Mouse (Mus musculus): Measurements from ENCODE around the gene Maml3. TPM values are rescaled to one million over a fixed set of nuclear protein-coding genes. Genes with fewer than 3 reads are reported as not detected.

The Maml3 gene
- 4.1 and 4.9 TPM in 2 replicates for polyA plus RNA-seq (2015; fragmentation: Nextera tagmentation; extraction: Ambion mirVana)

DNA sequence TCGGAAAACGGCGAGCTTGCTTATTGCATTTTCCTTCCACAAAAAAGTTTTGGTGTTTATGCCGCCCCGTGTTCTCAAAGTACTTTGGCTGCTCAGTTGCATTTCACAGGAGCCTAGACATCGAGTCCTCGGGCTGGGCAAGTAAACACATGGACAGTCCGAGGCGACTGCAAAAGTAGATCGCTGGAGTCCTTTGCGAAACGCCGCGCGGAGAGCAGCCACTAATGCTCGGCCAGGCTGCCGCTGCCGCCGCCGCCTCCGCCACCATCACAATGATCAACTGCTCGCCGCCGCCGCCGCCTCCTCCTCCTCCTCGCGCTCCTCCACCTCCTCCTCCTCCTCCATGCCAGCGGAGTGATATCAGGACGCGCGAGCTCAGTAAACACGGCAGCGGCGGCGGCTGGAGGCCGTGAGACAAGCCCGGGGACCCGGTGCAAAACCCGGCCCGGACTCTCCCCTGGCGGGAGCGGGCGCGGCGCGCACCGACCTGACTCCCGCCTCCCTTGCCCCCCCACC, at the start of gene Maml3:
Maml3 (minus strand) TSS at position 441 of the 516 bp plus-strand sequence.
- Histone ChIP-seq H3K4me3 (replicated peaks) (peak within 1 kb of the TSS; percentile 83), H3K4me1 (replicated peaks) (no peaks in the 10 kb centered on the region), H3K9ac (peak within 1 kb of the TSS; percentile 87), H3K36me3 (no peaks in the 10 kb centered on the region), H3K27me3 (replicated peaks) (no peaks in the 10 kb centered on the region), H3K9me3 (no peaks in the 10 kb centered on the region), H3K4me2 (replicated peaks) (peak within 1 kb of the TSS; percentile 92), H3K27ac (peak within 1 kb of the TSS; percentile 99)
- ATAC-seq: peak; percentile 39
- under 1% methylated on average over 40 of the region's 49 CpGs for WGBS

DNA sequence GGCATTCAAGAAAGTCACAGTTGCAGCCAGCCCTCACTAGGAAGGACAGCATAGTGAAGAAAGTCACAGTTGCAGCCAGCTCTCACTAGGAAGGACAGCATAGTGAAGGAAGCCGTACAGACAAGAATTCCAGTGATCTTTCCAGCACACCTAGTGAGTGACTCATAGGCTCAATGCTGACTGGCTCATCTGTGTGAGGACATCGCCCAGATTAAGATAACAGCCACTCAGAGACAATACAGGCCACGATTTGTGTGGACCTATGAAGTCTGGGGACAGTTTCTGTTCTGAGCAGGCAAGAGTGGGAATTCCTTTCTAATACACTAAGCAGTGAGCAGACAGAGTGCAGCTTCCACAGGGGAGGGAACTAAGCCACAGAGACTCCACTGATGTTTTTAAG, 46.3 kb upstream of the Maml3 start:
- H3K9ac ChIP-seq: no peak overlapping the region
- H3K27ac ChIP-seq: no peak overlapping the region
- no peaks in the 10 kb centered on the region for H3K9me3 ChIP-seq
- ATAC-seq: 0 out of 2 replicates have a peak, but pooled peaks have one; percentile 41
- whole genome bisulfite sequencing: 38% methylated on average over 3 of the region's 3 CpGs
- H3K27me3 ChIP-seq (replicated peaks): no peaks in the 10 kb centered on the region
- H3K4me1 ChIP-seq (replicated peaks): no peaks in the 10 kb centered on the region
- H3K4me3 ChIP-seq (replicated peaks): no peak overlapping the region
- no peaks in the 10 kb centered on the region for H3K36me3 ChIP-seq
- H3K4me2 ChIP-seq (replicated peaks): no peak overlapping the region

DNA sequence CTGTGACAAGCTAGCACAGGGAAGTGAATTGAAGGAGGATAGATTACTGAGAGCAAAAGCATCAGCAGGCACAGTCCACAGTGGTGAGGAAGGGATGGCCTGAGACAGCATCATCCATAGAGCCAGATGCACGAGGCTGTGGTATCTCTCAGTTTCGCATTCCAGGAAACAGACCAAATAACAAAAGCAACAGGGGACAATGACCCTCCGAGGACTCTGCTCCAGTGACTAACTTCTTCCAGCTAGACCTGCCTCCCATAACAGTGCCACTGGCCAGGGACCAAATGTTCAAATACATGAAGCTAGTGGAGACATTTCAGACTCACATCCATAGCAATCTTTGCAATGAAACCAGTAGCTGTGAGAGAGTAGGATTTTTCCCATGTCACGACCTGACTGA, 43.4 kb upstream of the Maml3 start:
- Histone ChIP-seq H3K36me3 (no peaks in the 10 kb centered on the region), H3K9ac (no peak overlapping the region), H3K4me2 (replicated peaks) (no peak overlapping the region), H3K4me3 (replicated peaks) (no peak overlapping the region), H3K4me1 (replicated peaks) (no peaks in the 10 kb centered on the region), H3K27me3 (replicated peaks) (no peaks in the 10 kb centered on the region), H3K9me3 (no peaks in the 10 kb centered on the region), H3K27ac (no peak overlapping the region)
- ATAC-seq: no peak
- 56% methylated on average over 4 of the region's 4 CpGs for WGBS

DNA sequence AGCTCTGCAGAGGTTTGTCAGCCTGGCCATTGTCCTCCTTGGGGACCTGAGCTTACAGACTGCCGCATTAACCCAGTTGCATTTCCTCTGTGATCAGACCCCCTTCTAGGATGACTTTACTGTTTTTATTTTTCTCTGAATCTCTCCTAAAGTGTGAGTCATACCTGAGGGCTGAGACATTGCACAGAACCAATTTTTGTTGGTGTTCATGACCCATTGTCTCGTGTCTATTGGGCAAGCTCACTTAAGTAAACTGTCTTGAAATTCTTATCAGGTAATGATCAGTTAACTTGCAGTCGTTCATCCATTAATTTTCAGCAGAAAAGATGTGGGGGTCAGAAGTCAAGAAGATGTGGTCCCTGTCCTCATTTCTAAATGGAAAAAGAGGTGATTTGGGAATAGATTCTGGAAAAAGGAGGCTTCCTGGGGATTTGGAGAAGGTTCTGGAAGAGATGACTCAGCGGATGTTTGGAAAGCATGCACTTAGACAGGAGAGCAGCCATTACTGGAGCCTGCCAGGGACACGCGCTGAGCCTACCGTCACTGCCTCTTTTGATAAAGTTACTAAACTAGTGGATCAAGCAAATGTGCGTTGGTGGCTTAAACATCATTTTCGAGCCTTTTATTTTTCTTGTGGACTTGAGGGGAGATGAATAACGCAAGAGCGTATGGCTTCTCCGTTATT, 40.0 kb upstream of the Maml3 start:
- no peak overlapping the region for H3K9ac ChIP-seq
- H3K4me3 ChIP-seq (replicated peaks): no peak overlapping the region
- WGBS: 79% methylated on average over 12 of the region's 12 CpGs
- H3K27ac ChIP-seq: no peak overlapping the region
- H3K9me3 ChIP-seq: no peaks in the 10 kb centered on the region
- H3K36me3 ChIP-seq: no peaks in the 10 kb centered on the region
- no peak overlapping the region for H3K4me2 ChIP-seq (replicated peaks)
- no peaks in the 10 kb centered on the region for H3K4me1 ChIP-seq (replicated peaks)
- no peaks in the 10 kb centered on the region for H3K27me3 ChIP-seq (replicated peaks)
- ATAC-seq: no peak

DNA sequence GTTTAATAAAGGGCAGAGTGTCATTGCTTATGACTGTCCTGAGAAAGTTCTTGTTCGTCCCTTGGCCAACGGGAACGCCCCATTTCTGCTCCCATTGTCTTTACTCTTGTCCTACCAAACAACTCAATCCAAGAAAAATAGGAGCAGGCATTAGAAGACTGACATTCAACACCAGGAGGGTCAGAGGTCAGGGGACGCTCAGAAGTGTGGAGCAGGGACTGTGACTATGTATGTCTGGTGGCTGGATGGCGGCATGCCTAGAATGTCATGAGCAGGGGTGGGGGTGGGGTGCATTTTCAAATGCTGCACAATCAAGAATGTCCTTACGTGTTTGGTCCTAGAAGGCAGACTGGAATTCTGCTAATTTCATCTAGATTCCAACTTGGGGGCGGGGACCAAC, 38.1 kb upstream of the Maml3 start:
- no peak overlapping the region for H3K4me3 ChIP-seq (replicated peaks)
- H3K36me3 ChIP-seq: no peaks in the 10 kb centered on the region
- no peaks in the 10 kb centered on the region for H3K9me3 ChIP-seq
- no peaks in the 10 kb centered on the region for H3K4me1 ChIP-seq (replicated peaks)
- ATAC-seq: no peak
- WGBS: 83% methylated on average over 7 of the region's 7 CpGs
- H3K27ac ChIP-seq: no peak overlapping the region
- no peak overlapping the region for H3K4me2 ChIP-seq (replicated peaks)
- no peaks in the 10 kb centered on the region for H3K27me3 ChIP-seq (replicated peaks)
- H3K9ac ChIP-seq: no peak overlapping the region

DNA sequence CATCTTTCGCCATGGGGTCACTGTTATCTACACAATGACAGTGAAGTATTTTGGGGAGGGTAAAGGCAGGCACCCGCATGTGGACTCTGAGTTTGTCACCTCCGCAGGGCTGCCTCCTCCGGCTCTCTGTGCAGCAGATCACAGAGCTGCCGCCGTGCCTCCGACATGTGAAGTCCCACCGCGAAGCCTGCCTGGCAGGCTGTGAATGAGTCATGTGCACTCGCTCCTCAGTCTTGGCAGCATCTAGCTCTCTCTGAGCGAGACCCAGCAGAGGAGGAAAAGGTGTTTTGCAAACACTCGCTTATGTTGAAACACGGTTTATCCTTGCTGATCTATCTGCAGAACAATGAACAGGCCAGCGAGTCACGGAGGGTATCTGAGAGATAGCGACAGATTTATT, 35.3 kb upstream of the Maml3 start:
- Histone ChIP-seq H3K4me3 (replicated peaks) (no peak overlapping the region), H3K36me3 (no peaks in the 10 kb centered on the region), H3K27ac (no peak overlapping the region), H3K4me2 (replicated peaks) (no peak overlapping the region), H3K9ac (no peak overlapping the region), H3K9me3 (no peaks in the 10 kb centered on the region), H3K4me1 (replicated peaks) (no peaks in the 10 kb centered on the region), H3K27me3 (replicated peaks) (no peaks in the 10 kb centered on the region)
- 57% methylated on average over 16 of the region's 16 CpGs for WGBS
- ATAC-seq: peak; percentile 73

DNA sequence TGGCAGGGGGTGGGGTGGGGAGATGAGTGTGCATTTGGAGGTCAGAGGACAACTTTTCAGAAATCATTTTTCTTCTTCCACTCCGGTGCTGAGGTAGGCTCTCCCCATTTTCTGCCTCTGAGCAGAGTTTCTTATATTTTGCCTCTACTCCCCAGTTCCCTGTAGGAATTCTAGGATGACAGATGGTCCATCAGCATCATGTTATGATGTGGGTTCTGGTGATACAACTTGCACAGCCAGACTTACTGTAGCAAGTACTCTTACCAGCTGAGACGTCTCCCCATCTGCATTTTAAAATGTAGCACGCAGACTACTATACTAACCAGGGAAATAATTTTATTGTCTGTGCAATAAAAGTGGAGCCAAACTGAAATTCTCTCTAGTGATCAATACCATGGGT, 20.5 kb upstream of the Maml3 start:
- H3K27ac ChIP-seq: no peak overlapping the region
- no peak overlapping the region for H3K9ac ChIP-seq
- H3K9me3 ChIP-seq: no peaks in the 10 kb centered on the region
- no peaks in the 10 kb centered on the region for H3K36me3 ChIP-seq
- H3K27me3 ChIP-seq (replicated peaks): no peaks in the 10 kb centered on the region
- H3K4me3 ChIP-seq (replicated peaks): no peak overlapping the region
- 84% methylated on average over 3 of the region's 3 CpGs for WGBS
- ATAC-seq: no peak
- H3K4me2 ChIP-seq (replicated peaks): no peak overlapping the region
- H3K4me1 ChIP-seq (replicated peaks): no peaks in the 10 kb centered on the region

DNA sequence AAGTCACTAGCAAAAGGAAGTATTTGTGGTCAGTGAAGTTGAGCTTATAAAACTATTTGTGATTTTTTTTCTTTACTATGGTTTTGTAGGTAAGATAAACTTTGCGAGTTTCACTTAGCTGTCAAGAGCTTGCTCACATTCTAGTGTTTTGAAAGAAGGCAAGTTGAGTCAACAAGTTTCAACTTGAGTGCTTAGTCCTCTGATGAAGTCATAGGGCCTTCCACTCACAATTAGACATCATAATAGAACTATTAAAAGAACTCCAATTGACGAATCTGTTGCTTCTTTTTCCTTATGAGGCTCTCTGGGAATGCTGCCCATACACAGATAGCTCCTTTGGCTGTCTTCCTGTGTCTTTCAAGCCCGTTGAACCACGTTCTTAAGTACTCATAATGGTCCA, 16.0 kb upstream of the Maml3 start:
- ATAC-seq: no peak
- H3K4me3 ChIP-seq (replicated peaks): no peak overlapping the region
- no peak overlapping the region for H3K9ac ChIP-seq
- H3K4me2 ChIP-seq (replicated peaks): no peak overlapping the region
- no peak overlapping the region for H3K27ac ChIP-seq
- H3K27me3 ChIP-seq (replicated peaks): no peaks in the 10 kb centered on the region
- 61% methylated on average over 4 of the region's 4 CpGs for WGBS
- no peaks in the 10 kb centered on the region for H3K4me1 ChIP-seq (replicated peaks)
- H3K36me3 ChIP-seq: no peaks in the 10 kb centered on the region
- H3K9me3 ChIP-seq: no peaks in the 10 kb centered on the region

DNA sequence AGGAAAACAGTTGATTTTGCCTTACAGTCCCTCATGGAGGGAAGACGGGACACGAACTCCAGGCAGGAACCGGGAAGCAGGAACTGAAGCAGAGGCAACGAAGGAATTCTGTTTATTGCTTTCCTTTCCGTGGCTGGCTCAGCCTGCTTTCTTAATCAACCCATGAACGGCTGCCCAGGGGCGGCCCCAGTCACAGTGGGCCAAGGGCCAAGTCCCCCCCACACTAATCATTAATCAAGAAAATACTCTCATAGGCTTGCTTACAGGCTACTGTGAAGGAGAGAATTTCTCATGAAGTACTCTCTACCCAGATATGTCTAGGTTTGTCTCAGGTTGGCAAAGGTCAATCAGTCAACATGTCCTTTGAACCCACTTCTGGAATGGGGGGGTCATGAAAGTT, 14.3 kb upstream of the Maml3 start:
- Histone ChIP-seq H3K9me3 (no peaks in the 10 kb centered on the region), H3K4me1 (replicated peaks) (no peaks in the 10 kb centered on the region), H3K4me3 (replicated peaks) (no peak overlapping the region), H3K27me3 (replicated peaks) (no peaks in the 10 kb centered on the region), H3K4me2 (replicated peaks) (no peak overlapping the region), H3K9ac (no peak overlapping the region), H3K27ac (no peak overlapping the region), H3K36me3 (no peaks in the 10 kb centered on the region)
- ATAC-seq: no peak
- 73% methylated on average over 7 of the region's 7 CpGs for WGBS

DNA sequence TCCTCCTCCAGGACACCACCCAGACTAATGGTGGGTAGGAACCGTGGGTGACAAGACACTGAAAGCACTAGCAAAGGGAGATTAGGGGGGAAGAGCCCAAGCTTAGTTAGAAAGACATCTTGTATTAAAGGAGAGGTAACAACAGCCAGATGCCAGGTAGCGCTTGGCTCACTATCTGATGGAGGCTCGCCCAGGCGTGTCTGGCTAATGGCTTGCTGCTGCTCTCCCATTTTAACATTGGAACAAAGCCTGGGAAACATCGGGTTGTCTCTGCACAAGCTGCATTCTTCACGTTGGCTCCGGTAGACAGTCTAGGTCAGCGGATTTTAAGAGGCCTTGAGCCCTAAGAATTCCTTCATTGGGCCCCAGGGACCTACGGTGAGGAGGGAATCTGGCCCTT, 10.5 kb upstream of the Maml3 start:
- WGBS: 72% methylated on average over 9 of the region's 9 CpGs
- Histone ChIP-seq H3K36me3 (no peaks in the 10 kb centered on the region), H3K4me1 (replicated peaks) (no peaks in the 10 kb centered on the region), H3K9ac (no peak overlapping the region), H3K4me2 (replicated peaks) (no peak overlapping the region), H3K4me3 (replicated peaks) (no peak overlapping the region), H3K27me3 (replicated peaks) (no peaks in the 10 kb centered on the region), H3K9me3 (no peaks in the 10 kb centered on the region), H3K27ac (no peak overlapping the region)
- no peak for ATAC-seq

DNA sequence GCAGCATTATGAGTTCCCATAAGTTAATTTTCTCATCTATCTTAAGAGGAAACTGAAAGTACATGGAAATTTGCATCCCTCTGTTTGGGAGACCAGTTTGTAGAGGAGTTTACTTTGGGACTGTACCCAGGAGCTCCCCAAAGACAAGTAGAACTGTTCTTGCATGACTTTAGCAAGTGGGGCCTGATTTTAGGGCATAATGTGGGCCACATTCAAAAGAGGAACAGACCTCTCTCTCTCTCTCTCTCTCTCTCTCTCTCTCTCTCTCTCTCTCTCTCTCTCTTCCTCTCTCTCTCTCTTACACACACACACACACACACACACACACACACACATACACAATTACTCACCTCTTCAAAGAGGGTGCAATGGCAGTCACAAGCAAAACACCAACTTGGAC, 3.2 kb upstream of the Maml3 start:
- Histone ChIP-seq H3K36me3 (no peaks in the 10 kb centered on the region), H3K4me2 (replicated peaks) (no peak overlapping the region), H3K27me3 (replicated peaks) (no peaks in the 10 kb centered on the region), H3K4me1 (replicated peaks) (no peaks in the 10 kb centered on the region), H3K27ac (no peak overlapping the region), H3K9me3 (no peaks in the 10 kb centered on the region), H3K4me3 (replicated peaks) (no peak overlapping the region), H3K9ac (no peak overlapping the region)
- ATAC-seq: no peak

DNA sequence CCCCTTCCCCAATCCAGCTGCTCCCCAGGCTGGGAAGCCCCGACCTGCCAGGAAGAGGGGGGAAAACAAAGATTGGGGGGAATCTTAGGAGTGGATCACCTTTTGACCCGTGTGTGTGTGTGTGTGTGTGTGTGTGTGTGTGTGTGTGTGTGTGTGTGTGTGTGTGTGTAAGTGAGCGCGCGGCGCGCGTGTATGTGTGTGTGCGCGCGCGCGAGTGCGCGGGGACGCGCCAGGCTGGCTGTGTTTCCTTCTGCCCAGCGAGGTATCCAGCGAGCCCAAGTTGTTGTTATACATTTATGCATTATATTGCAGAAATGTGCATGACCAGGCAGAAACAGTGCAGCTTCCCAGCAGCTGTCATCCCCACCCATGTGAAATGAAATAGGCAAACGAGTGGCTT, 280 bp upstream of the Maml3 start:
- H3K27me3 ChIP-seq (replicated peaks): no peaks in the 10 kb centered on the region
- H3K36me3 ChIP-seq: no peaks in the 10 kb centered on the region
- H3K9me3 ChIP-seq: no peaks in the 10 kb centered on the region
- under 1% methylated on average over 20 of the region's 20 CpGs for WGBS
- peak overlapping the region; percentile 92 for H3K4me2 ChIP-seq (replicated peaks)
- no peaks in the 10 kb centered on the region for H3K4me1 ChIP-seq (replicated peaks)
- peak overlapping the region; percentile 83 for H3K4me3 ChIP-seq (replicated peaks)
- ATAC-seq: no peak
- H3K27ac ChIP-seq: peak overlapping the region; percentile 99
- peak overlapping the region; percentile 87 for H3K9ac ChIP-seq

DNA sequence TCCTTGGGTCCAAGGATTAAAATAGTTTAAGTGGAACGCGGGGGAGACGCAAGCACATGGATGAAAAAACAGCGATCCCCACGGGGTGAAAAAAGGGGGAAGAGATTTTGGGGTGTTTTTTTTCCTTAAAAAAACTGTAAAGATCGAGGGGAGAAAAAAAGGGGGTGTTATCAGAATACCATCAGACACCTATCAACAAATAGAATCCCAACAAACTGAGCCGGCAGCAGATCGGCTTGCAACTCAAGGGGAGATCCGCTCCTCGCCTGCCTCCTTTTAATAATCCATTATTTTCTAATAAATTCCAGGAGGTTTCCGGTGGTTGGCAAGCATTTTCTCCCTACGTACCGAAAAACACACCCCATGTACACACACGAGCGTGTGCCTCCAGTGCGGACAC, 668 bp downstream of the Maml3 start:
- Histone ChIP-seq H3K9ac (peak overlapping the region; percentile 87), H3K4me2 (replicated peaks) (peak overlapping the region; percentile 92), H3K9me3 (no peaks in the 10 kb centered on the region), H3K4me1 (replicated peaks) (no peaks in the 10 kb centered on the region), H3K36me3 (no peaks in the 10 kb centered on the region), H3K4me3 (replicated peaks) (peak overlapping the region; percentile 83), H3K27ac (peak overlapping the region; percentile 99), H3K27me3 (replicated peaks) (no peaks in the 10 kb centered on the region)
- WGBS: 1% methylated on average over 16 of the region's 16 CpGs
- ATAC-seq: no peak
